Mouse (Mus musculus) lung, adult 2 months (tissue): ENCODE measurements around the gene Ccser2.

Experiments used
- CTCF ChIP-seq: fragments of 200-500 bp; IDR thresholded peaks from 2 replicates; pipeline ENCODE4 v1.5.1; 2011; ENCODE audit warnings: mild to moderate bottlenecking, low read length, control low read depth; ENCODE audit not compliant: insufficient read depth
- POLR2A ChIP-seq: fragments of 200-500 bp; IDR thresholded peaks from 2 replicates; pipeline ENCODE4 v1.6.1; 2011; ENCODE audit warnings: low read depth, mild to moderate bottlenecking, control low read depth, low read length, borderline replicate concordance; ENCODE audit errors: extremely low read depth

- no peak for TF ChIP-seq CTCF
- TF ChIP-seq POLR2A, result no peak
These were observed 56.8 kb downstream of the Ccser2 start for GRCm38 (mm10) chr14:36911738-36912137.
